Mouse (Mus musculus) yolk sac, embryonic 10.5 days (tissue): ENCODE data around the gene Defa37.
"Not testable (repeated sequence)": the region's sequence is repeated elsewhere in the genome, so short reads cannot be mapped to it uniquely, and the experiment has no call there.

Source experiments
- DNase-seq: peaks from one replicate; pipeline ENCODE4 v3.0.0-alpha.2; 2017; ENCODE audit warnings: low spot score

The Defa37 gene

DNA sequence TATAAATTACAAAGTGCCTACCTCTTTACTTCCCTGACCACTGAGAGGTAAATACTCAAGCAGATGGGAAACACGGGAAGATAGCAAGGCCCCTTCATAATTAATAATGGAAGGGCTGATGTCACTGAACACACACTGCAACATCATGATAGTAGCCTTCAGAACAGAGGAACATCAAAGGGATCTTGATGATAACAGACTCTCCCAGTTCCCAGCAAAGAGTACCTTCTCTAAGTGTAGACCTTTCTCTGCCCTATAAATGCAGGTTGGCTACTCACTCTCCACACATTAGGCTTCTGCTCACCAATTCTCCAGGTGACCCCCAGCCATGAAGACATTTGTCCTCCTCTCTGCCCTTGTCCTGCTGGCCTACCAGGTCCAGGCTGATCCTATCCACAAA, at the start of gene Defa37:
Gene Defa37, plus strand, starts transcription at position 301 of the 400 bp plus-strand sequence.
- DNase-seq = not testable (repeated sequence)

- DNase-seq = not testable (repeated sequence)
Measured at GRCm38 (mm10) chr8:21528732-21529131, 36.5 kb upstream of the Defa37 start, which contains the start of gene Defa32. TSS of gene Defa32 (plus strand) at chr8:21529032.

- not testable (repeated sequence) for DNase-seq
Measured at GRCm38 (mm10) chr8:21582706-21583105, 17.5 kb downstream of the Defa37 start, which contains the start of gene Defa28. TSS of gene Defa28 (plus strand) at chr8:21583006.

- not testable (repeated sequence) for DNase-seq
Measured at GRCm38 (mm10) chr8:21594408-21594807, 29.2 kb downstream of the Defa37 start, which contains the start of gene Gm7861. TSS of gene Gm7861 (minus strand) at chr8:21594508.
